Mouse (Mus musculus): ENCODE measurements around the gene Nfatc4. TPM values are rescaled to one million over a fixed set of nuclear protein-coding genes. Genes with fewer than 3 reads are reported as not detected.
A peak's percentile ranks its signal among the peaks of the same experiment; 100 is the strongest.

The Nfatc4 gene
- polyA plus RNA-seq, 1 experiment from 2014 or later, result 128 TPM

DNA sequence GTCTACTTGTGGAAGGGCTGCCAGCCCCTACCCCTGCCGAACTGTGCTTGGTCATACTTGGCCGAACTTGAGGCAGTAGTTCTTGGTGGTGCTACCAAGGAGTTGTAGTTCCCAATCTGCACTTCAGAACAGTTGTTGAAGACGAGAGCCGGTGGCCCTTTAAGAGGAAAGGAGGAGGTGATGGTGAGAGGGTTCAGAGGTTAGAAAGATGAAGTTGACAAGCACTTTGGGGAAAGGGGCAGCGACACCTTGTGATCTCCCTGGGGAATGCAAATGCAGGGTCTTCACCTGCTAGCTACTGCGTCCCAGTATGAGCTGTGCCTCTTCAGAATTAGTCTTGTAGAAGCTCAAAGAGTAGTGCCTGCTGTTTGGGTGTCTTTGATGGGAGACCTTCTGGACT lies 37.7 kb upstream of the Nfatc4 start:
- no peak overlapping the region for H3K9ac ChIP-seq
- no peak for ATAC-seq (ENCODE audit: low FRiP score, low read depth)
- H3K4me3 ChIP-seq, result no peak overlapping the region
- no peaks in the 10 kb centered on the region for H3K36me3 ChIP-seq
- no peak overlapping the region for H3K4me2 ChIP-seq (replicated peaks)
- no peaks in the 10 kb centered on the region for H3K9me3 ChIP-seq
- H3K4me1 ChIP-seq, result peaks cover 35% of the 10 kb centered on the region
- peaks cover 70% of the 10 kb centered on the region for H3K27me3 ChIP-seq
- WGBS, result 25% methylated on average over 6 of the region's 6 CpGs
- no peak overlapping the region for H3K27ac ChIP-seq

DNA sequence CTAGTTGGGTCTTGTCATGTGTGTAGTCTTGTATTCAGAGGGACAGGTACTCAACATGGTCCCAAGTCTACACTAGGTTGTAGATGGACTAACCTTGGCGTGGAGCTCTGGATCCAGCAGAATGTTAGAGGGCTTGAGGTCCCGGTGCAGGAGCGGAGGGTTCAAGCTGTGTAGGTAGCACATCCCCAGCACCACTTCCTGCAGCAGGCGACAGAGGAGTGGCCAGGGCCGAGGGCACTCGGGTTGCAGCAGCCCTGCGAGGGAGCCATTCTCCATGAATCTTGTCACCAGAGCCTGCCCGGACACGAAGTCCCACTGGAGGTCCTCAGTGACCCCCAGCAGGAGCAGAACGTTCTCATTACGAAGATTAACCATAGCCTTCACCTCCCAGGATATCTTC lies 35.2 kb upstream of the Nfatc4 start:
- H3K27ac ChIP-seq, result no peak overlapping the region
- peak overlapping the region; percentile 50 for H3K4me3 ChIP-seq
- H3K4me2 ChIP-seq (replicated peaks), result peak overlapping the region; percentile 81
- H3K9me3 ChIP-seq, result no peaks in the 10 kb centered on the region
- 38% methylated on average over 11 of the region's 11 CpGs for WGBS
- no peak for ATAC-seq (ENCODE audit: low FRiP score, low read depth)
- H3K4me1 ChIP-seq, result peaks cover 20% of the 10 kb centered on the region
- peaks cover 67% of the 10 kb centered on the region for H3K27me3 ChIP-seq
- H3K9ac ChIP-seq, result no peak overlapping the region
- no peaks in the 10 kb centered on the region for H3K36me3 ChIP-seq

- 5% methylated on average over 40 of the region's 40 CpGs for WGBS
- Histone ChIP-seq H3K36me3 (no peaks in the 10 kb centered on the region), H3K9me3 (no peaks in the 10 kb centered on the region), H3K27me3 (peaks cover 67% of the 10 kb centered on the region), H3K4me2 (replicated peaks) (peak within 1 kb of the TSS; percentile 81), H3K9ac (peak within 1 kb of the TSS; percentile 65), H3K4me1 (peaks cover 17% of the 10 kb centered on the region), H3K4me3 (peak within 1 kb of the TSS; percentile 50), H3K27ac (no peak within 1 kb of the TSS)
- ATAC-seq (ENCODE audit: low FRiP score, low read depth), result peak; percentile 38; the same call in 1 of the 2 replicates
Measured at GRCm38 (mm10) chr14:55788256-55789050, 34.5 kb upstream of the Nfatc4 start, which contains the start of gene Ripk3. Gene Ripk3, minus strand, starts transcription at chr14:55788865.

- no peak for ATAC-seq (ENCODE audit: low FRiP score, low read depth)
- Histone ChIP-seq H3K9me3 (no peaks in the 10 kb centered on the region), H3K4me3 (no peak overlapping the region), H3K27ac (no peak overlapping the region), H3K27me3 (peaks cover 21% of the 10 kb centered on the region), H3K36me3 (no peaks in the 10 kb centered on the region), H3K9ac (no peak overlapping the region), H3K4me2 (replicated peaks) (no peak overlapping the region), H3K4me1 (peaks cover 5% of the 10 kb centered on the region)
- 66% methylated on average over 2 of the region's 2 CpGs for WGBS
Measured at GRCm38 (mm10) chr14:55793461-55793860, 29.5 kb upstream of the Nfatc4 start.

- no peak overlapping the region for H3K4me3 ChIP-seq
- 69% methylated on average over 2 of the region's 2 CpGs for WGBS
- no peak overlapping the region for H3K4me2 ChIP-seq (replicated peaks)
- no peak overlapping the region for H3K27ac ChIP-seq
- peaks cover 16% of the 10 kb centered on the region for H3K27me3 ChIP-seq
- no peaks in the 10 kb centered on the region for H3K9me3 ChIP-seq
- H3K36me3 ChIP-seq, result no peaks in the 10 kb centered on the region
- H3K4me1 ChIP-seq, result no peaks in the 10 kb centered on the region; the same call in 1 of the 2 replicates
- no peak overlapping the region for H3K9ac ChIP-seq
- ATAC-seq (ENCODE audit: low FRiP score, low read depth), result no peak
Measured at GRCm38 (mm10) chr14:55793946-55794345, 29.0 kb upstream of the Nfatc4 start.

GRCm38 (mm10) chr14:55795380-55796163 lies 27.4 kb upstream of the Nfatc4 start:
- Histone ChIP-seq H3K9ac (no peak overlapping the region), H3K27me3 (no peaks in the 10 kb centered on the region), H3K27ac (no peak overlapping the region), H3K4me3 (no peak overlapping the region), H3K4me1 (no peaks in the 10 kb centered on the region), H3K36me3 (no peaks in the 10 kb centered on the region), H3K9me3 (no peaks in the 10 kb centered on the region), H3K4me2 (replicated peaks) (no peak overlapping the region)
- WGBS, result 80% methylated on average over 15 of the region's 15 CpGs
- no peak for ATAC-seq (ENCODE audit: low FRiP score, low read depth)

DNA sequence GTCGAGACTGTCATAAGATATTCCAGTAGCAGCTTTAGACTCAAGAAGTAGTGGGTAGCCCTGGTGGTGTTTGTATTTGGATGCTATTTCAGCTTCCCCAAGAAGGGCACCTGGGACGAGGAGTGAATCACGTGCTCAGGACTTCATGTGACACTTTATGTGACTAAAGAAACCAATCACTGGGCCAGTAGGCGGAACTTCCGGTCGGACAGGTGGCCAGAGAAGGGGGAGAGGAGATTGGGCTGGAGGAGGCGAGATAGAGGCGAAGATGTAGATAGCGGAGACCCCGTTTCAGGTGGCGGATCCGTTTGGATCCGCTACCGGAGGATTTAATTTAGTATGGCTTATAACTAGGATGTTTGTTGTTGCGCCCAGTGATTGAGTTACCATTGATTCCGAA lies 8.1 kb upstream of the Nfatc4 start:
- no peaks in the 10 kb centered on the region for H3K9me3 ChIP-seq
- H3K9ac ChIP-seq, result peak overlapping the region; percentile 53
- peak; percentile 67; the same call in 1 of the 2 replicates for ATAC-seq (ENCODE audit: low FRiP score, low read depth)
- no peak overlapping the region for H3K27ac ChIP-seq
- no peaks in the 10 kb centered on the region for H3K36me3 ChIP-seq
- peak overlapping the region; percentile 52 for H3K4me3 ChIP-seq
- peaks cover 4% of the 10 kb centered on the region; the same call in 1 of the 2 replicates for H3K4me1 ChIP-seq
- no peaks in the 10 kb centered on the region for H3K27me3 ChIP-seq
- WGBS, result 20% methylated on average over 16 of the region's 16 CpGs
- H3K4me2 ChIP-seq (replicated peaks), result peak overlapping the region; percentile 66

GRCm38 (mm10) chr14:55815310-55815751 lies 7.6 kb upstream of the Nfatc4 start:
- Histone ChIP-seq H3K27ac (no peak overlapping the region), H3K4me1 (peaks cover 4% of the 10 kb centered on the region; the same call in 1 of the 2 replicates), H3K4me2 (replicated peaks) (peak overlapping the region; percentile 66), H3K9ac (peak overlapping the region; percentile 53), H3K36me3 (no peaks in the 10 kb centered on the region), H3K4me3 (peak overlapping the region; percentile 52), H3K9me3 (no peaks in the 10 kb centered on the region), H3K27me3 (no peaks in the 10 kb centered on the region)
- ATAC-seq (ENCODE audit: low FRiP score, low read depth), result no peak; the same call in 1 of the 2 replicates
- WGBS, result 29% methylated on average over 17 of the region's 17 CpGs

DNA sequence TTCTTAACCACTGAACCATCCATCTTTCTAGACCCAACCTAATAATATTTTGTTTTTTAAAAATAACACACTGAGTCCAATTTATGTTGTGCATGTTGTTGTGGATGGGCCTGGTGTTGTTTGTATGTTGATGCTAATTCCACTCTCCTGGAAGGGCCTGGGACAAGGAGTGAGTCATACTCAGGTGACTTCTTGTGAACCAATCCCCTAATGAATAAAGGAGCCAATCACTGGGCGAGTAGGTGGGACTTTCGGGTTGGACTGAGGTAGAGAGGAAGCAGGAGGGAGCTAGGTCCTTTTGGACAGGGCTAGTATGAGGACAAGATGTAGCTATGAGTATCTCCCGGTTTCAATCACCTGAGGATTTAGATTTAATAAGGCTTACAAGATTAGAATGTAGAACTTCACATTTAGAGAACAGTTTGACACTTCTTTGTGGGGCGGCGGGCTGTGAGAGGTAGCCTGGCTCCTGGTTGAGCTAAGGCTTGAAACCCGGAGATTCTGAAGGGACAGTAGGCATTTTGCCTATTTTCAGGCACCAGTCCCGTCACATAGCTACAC lies 3.0 kb upstream of the Nfatc4 start:
- H3K27ac ChIP-seq, result no peak overlapping the region
- H3K27me3 ChIP-seq, result no peaks in the 10 kb centered on the region
- H3K4me2 ChIP-seq (replicated peaks), result no peak overlapping the region
- peaks cover 17% of the 10 kb centered on the region; the same call in 1 of the 2 replicates for H3K4me1 ChIP-seq
- no peaks in the 10 kb centered on the region for H3K9me3 ChIP-seq
- 77% methylated on average over 7 of the region's 7 CpGs for WGBS
- H3K9ac ChIP-seq, result no peak overlapping the region
- no peaks in the 10 kb centered on the region for H3K36me3 ChIP-seq
- H3K4me3 ChIP-seq, result no peak overlapping the region
- no peak for ATAC-seq (ENCODE audit: low FRiP score, low read depth)

DNA sequence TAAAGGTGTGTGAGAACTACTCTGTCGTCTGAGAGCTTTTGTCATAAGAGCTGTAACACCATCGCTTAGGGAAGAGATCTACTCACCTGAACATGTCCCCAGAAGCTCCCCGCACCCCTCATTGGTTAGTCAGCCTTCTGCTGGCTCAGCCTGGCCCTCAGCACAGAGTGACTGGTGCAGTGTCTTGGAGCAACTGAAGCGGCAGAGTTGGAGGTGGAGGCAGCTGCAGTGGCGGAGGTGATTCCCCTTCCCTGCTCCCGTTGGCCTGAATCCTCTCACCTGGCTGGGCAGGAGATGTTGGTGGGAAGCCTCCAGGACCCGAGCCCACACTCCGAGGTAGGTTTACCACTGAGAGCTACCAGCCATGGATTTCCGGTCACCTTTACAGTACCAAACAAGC lies 2.4 kb upstream of the Nfatc4 start:
- no peak overlapping the region for H3K9ac ChIP-seq
- H3K9me3 ChIP-seq, result no peaks in the 10 kb centered on the region
- peaks cover 14% of the 10 kb centered on the region; the same call in 1 of the 2 replicates for H3K4me1 ChIP-seq
- H3K4me2 ChIP-seq (replicated peaks), result no peak overlapping the region
- no peak overlapping the region for H3K27ac ChIP-seq
- no peak for ATAC-seq (ENCODE audit: low FRiP score, low read depth)
- 79% methylated on average over 9 of the region's 9 CpGs for WGBS
- no peak overlapping the region for H3K4me3 ChIP-seq
- no peaks in the 10 kb centered on the region for H3K27me3 ChIP-seq
- no peaks in the 10 kb centered on the region for H3K36me3 ChIP-seq

GRCm38 (mm10) chr14:55822435-55822990 lies 431 bp upstream of the Nfatc4 start:
- 4% methylated on average over 13 of the region's 13 CpGs for WGBS
- 0 out of 2 replicates have a peak, but pooled peaks have one; percentile 3 for ATAC-seq (ENCODE audit: low FRiP score, low read depth)
- H3K9me3 ChIP-seq, result no peaks in the 10 kb centered on the region
- H3K27ac ChIP-seq, result peak overlapping the region; percentile 100
- H3K4me2 ChIP-seq (replicated peaks), result peak overlapping the region; percentile 99
- peaks cover 11% of the 10 kb centered on the region for H3K36me3 ChIP-seq
- H3K4me3 ChIP-seq, result peak overlapping the region; percentile 88
- H3K4me1 ChIP-seq, result peaks cover 28% of the 10 kb centered on the region
- H3K27me3 ChIP-seq, result no peaks in the 10 kb centered on the region
- peak overlapping the region; percentile 75 for H3K9ac ChIP-seq
